Mouse (Mus musculus) erythroblast, adult 5-6 weeks (primary cell): ENCODE data around the gene Fcer2a. TPM values are rescaled to one million over a fixed set of nuclear protein-coding genes. Genes with fewer than 3 reads are reported as not detected.

Source experiments
- ATAC-seq: replicated peaks from 2 replicates; pipeline ENCODE4 v1.8.0; 2016; ENCODE audit warnings: moderate number of reproducible peaks, mild to moderate bottlenecking, moderate TSS enrichment, inconsistent platforms; ENCODE audit not compliant: poor library complexity, low FRiP score, severe bottlenecking
- total RNA-seq, 2 experiments: library from RNA; stranded (forward) in 1 of 2; stranded (reverse) in 1 of 2; fragments of 150-400 nt in 1 of 2; fragments of 200-764, 138-1000 nt in 1 of 2; gene quantifications; 2 replicates each; pipeline versions ENCODE4 v1.2.3 to v1.2.4; 2015 to 2017; ENCODE audit warnings: low replicate concordance in 2 of 2

Fcer2a gene
- total RNA-seq (2015; ENCODE audit: low replicate concordance) = not detected in 2 replicates
- not detected in 2 replicates for total RNA-seq (2017; ENCODE audit: low replicate concordance)

- ATAC-seq = no peak
Measured at GRCm38 (mm10) chr8:3694121-3694520, at the start of gene Fcer2a. Fcer2a (minus strand) TSS chr8:3694175.

GRCm38 (mm10) chr8:3736947-3737346 lies 43.0 kb upstream of the Fcer2a start:
- ATAC-seq = no peak

- ATAC-seq = no peak
Measured at GRCm38 (mm10) chr8:3735599-3735998, 41.6 kb upstream of the Fcer2a start.

- no peak for ATAC-seq
Measured at GRCm38 (mm10) chr8:3734084-3734483, 40.1 kb upstream of the Fcer2a start.

GRCm38 (mm10) chr8:3721041-3721440 lies 27.1 kb upstream of the Fcer2a start:
- no peak for ATAC-seq

- no peak for ATAC-seq
Measured at GRCm38 (mm10) chr8:3720551-3720950, 26.6 kb upstream of the Fcer2a start, which contains the start of gene Clec4g. Clec4g (minus strand) TSS chr8:3720651.

- ATAC-seq = peak; percentile 77
Measured at GRCm38 (mm10) chr8:3718559-3718958, 24.6 kb upstream of the Fcer2a start.

GRCm38 (mm10) chr8:3717321-3717954 lies 23.5 kb upstream of the Fcer2a start:
- ATAC-seq = no peak

GRCm38 (mm10) chr8:3711646-3712045 lies 17.7 kb upstream of the Fcer2a start:
- no peak for ATAC-seq

- ATAC-seq = no peak
Measured at GRCm38 (mm10) chr8:3710312-3710711, 16.3 kb upstream of the Fcer2a start.

GRCm38 (mm10) chr8:3707611-3708010 lies 13.6 kb upstream of the Fcer2a start:
- ATAC-seq = no peak

- ATAC-seq = no peak; the same call in 1 of the 2 replicates
Measured at GRCm38 (mm10) chr8:3705711-3706110, 11.7 kb upstream of the Fcer2a start.

GRCm38 (mm10) chr8:3701491-3701890 lies 7.5 kb upstream of the Fcer2a start:
- no peak for ATAC-seq

- ATAC-seq = no peak
Measured at GRCm38 (mm10) chr8:3690774-3691173, 3.2 kb downstream of the Fcer2a start.

GRCm38 (mm10) chr8:3687537-3687936 lies 6.4 kb downstream of the Fcer2a start:
- ATAC-seq = no peak

- ATAC-seq = no peak
Measured at GRCm38 (mm10) chr8:3685422-3685821, 8.6 kb downstream of the Fcer2a start.

- ATAC-seq = no peak
Measured at GRCm38 (mm10) chr8:3684530-3684929, 9.4 kb downstream of the Fcer2a start.

GRCm38 (mm10) chr8:3683408-3684176 lies 10.4 kb downstream of the Fcer2a start:
- no peak for ATAC-seq

- no peak for ATAC-seq
Measured at GRCm38 (mm10) chr8:3682435-3682834, 11.5 kb downstream of the Fcer2a start.

- no peak for ATAC-seq
Measured at GRCm38 (mm10) chr8:3679656-3680055, 14.3 kb downstream of the Fcer2a start.

GRCm38 (mm10) chr8:3679236-3679635 lies 14.7 kb downstream of the Fcer2a start:
- ATAC-seq = no peak
